Mouse (Mus musculus) ES-E14 (cell line): ENCODE measurements around the gene Klhdc7b.

Experiments used
- CHD2 ChIP-seq: IDR thresholded peaks from 2 replicates; pipeline ENCODE4 v1.6.1; 2014; ENCODE audit warnings: mild to moderate bottlenecking, low read depth, low read length, inconsistent platforms
- HCFC1 ChIP-seq: IDR thresholded peaks from 2 replicates; pipeline ENCODE4 v1.6.1; 2012; ENCODE audit warnings: low read length, inconsistent platforms, borderline replicate concordance; ENCODE audit not compliant: insufficient read depth
- ZC3H11A ChIP-seq: IDR thresholded peaks from 2 replicates; pipeline ENCODE4 v1.6.1; 2012; ENCODE audit warnings: low read depth, mild to moderate bottlenecking, inconsistent platforms, low read length, borderline replicate concordance

GRCm38 (mm10) chr15:89398146-89398545 is 13.4 kb downstream of the Klhdc7b start:
- TF ChIP-seq ZC3H11A (no peak), HCFC1 (no peak), CHD2 (no peak)
